Mouse (Mus musculus) erythroblast, embryonic 14.5 days (primary cell): Measurements from ENCODE around the gene Tmem86a.

ENCODE experiments used
- GATA1 ChIP-seq: IDR thresholded peaks from 2 replicates; pipeline ENCODE4 v1.6.1; 2012; ENCODE audit warnings: low read length, inconsistent platforms, mixed read lengths
- TAL1 ChIP-seq: IDR thresholded peaks from 3 replicates; pipeline ENCODE4 v1.6.1; 2012; ENCODE audit warnings: low read length, inconsistent platforms, mixed read lengths

DNA sequence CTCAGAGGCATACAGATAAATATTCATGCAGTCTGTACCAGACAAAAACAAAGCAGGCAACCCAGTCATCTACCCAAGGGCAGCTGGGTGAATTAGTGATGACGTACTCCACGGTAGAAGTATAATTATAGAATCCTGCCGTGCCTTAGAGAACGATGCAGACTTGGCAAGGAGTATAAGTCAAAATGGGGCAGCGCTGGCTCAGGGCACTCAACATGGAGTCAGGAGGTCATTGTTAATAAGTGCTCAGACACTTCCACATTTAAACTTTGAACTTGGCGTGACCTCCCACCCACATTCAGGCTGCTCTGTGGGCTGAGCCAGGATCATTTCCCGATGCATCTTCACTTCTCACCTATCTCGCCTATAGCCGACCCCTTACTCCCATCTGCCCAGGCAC is 25.0 kb upstream of the Tmem86a start:
- TF ChIP-seq GATA1 (no peak), TAL1 (no peak)
